Mouse (Mus musculus): ENCODE measurements around the gene Dgat2.

GRCm38 (mm10) chr7:99144616-99145015 is 37.9 kb downstream of the Dgat2 start:
- TF ChIP-seq CTCF (IDR thresholded peaks at IDR 0.05; ENCODE audit: extremely low read depth, insufficient read depth, low read length) (no peak), POLR2A (IDR thresholded peaks at IDR 0.05; ENCODE audit: extremely low read depth, insufficient read depth, low read length) (no peak)
